Mouse (Mus musculus): ENCODE measurements at regions not wholly inside any gene's neighbourhood (a gene's known extent, or its start where the extent isn't known, plus 50 kb on each side); places are given as distances from the start of the nearest gene placed in this dataset.
A peak's percentile ranks its signal among the peaks of the same experiment; 100 is the strongest.

- no peak overlapping the region for H3K27ac ChIP-seq (ENCODE audit: control insufficient read depth, low read depth, low read length)
- H3K9me3 ChIP-seq (replicated peaks; ENCODE audit: insufficient read depth, low read length): no peaks in the 10 kb centered on the region
- DNase-seq (ENCODE audit: low read depth, low spot score): peak; percentile 55
- no peaks in the 10 kb centered on the region for H3K36me3 ChIP-seq (ENCODE audit: control insufficient read depth in 1 of 2, insufficient read depth in 2 of 2, low read length in 2 of 2)
- TF ChIP-seq SMC3 (IDR thresholded peaks at IDR 0.05; ENCODE audit: low read depth, low read length) (peak; percentile 70), RAD21 (IDR thresholded peaks at IDR 0.05; ENCODE audit: low read depth, low read length) (peak; percentile 86), POLR2AphosphoS5 (IDR thresholded peaks at IDR 0.05; ENCODE audit: borderline replicate concordance, low read depth, low read length) (no peak), ZC3H11A (IDR thresholded peaks at IDR 0.05; ENCODE audit: low read depth, low read length) (peak; percentile 44), CTCF (IDR thresholded peaks at IDR 0.05 in 2 of 3, conservative IDR thresholded peaks at IDR 0.05 in 1 of 3; ENCODE audit: control insufficient read depth in 1 of 3, insufficient read depth in 1 of 3, low read depth in 2 of 3, low read length in 3 of 3, poor library complexity in 1 of 3, severe bottlenecking in 1 of 3) (peak in 2 of 3 experiments; percentile 28 to 71; a peak in 3 of 6 replicates)
- no peak overlapping the region for H3K4me3 ChIP-seq (ENCODE audit: control insufficient read depth in 1 of 2, insufficient read depth in 1 of 2, low read depth in 2 of 2, low read length in 2 of 2)
- H3K79me2 ChIP-seq (ENCODE audit: control insufficient read depth, insufficient read depth, low read length, poor library complexity): no peaks in the 10 kb centered on the region
- no peaks in the 10 kb centered on the region for H3K27me3 ChIP-seq (ENCODE audit: control insufficient read depth in 1 of 2, insufficient read depth in 2 of 2, low read length in 2 of 2)
- H3K4me1 ChIP-seq (ENCODE audit: control insufficient read depth in 1 of 2, insufficient read depth in 2 of 2, low read length in 2 of 2): no peaks in the 10 kb centered on the region
- H3K9ac ChIP-seq (ENCODE audit: control insufficient read depth, low read depth, low read length, poor library complexity, severe bottlenecking): no peak overlapping the region
Measured at GRCm38 (mm10) chr7:87110312-87110984, 114.5 kb downstream of the Vmn2r79 start.

- Histone ChIP-seq H3K79me2 (ENCODE audit: control insufficient read depth, insufficient read depth, low read length, poor library complexity) (no peaks in the 10 kb centered on the region), H3K9me3 (replicated peaks; ENCODE audit: insufficient read depth, low read length) (no peaks in the 10 kb centered on the region), H3K36me3 (ENCODE audit: control insufficient read depth in 1 of 2, insufficient read depth in 2 of 2, low read length in 2 of 2) (no peaks in the 10 kb centered on the region), H3K4me1 (ENCODE audit: control insufficient read depth in 1 of 2, insufficient read depth in 2 of 2, low read length in 2 of 2) (no peaks in the 10 kb centered on the region), H3K27ac (ENCODE audit: control insufficient read depth, low read depth, low read length) (no peak overlapping the region), H3K9ac (ENCODE audit: control insufficient read depth, low read depth, low read length, poor library complexity, severe bottlenecking) (no peak overlapping the region), H3K27me3 (ENCODE audit: control insufficient read depth in 1 of 2, insufficient read depth in 2 of 2, low read length in 2 of 2) (no peaks in the 10 kb centered on the region), H3K4me3 (ENCODE audit: control insufficient read depth in 1 of 2, insufficient read depth in 1 of 2, low read depth in 2 of 2, low read length in 2 of 2) (no peak overlapping the region)
- no peak for TF ChIP-seq NRF1 (IDR thresholded peaks at IDR 0.05; ENCODE audit: insufficient read depth, low read depth, low read length, poor library complexity, severe bottlenecking)
- TF ChIP-seq CTCF (IDR thresholded peaks at IDR 0.05 in 2 of 3, conservative IDR thresholded peaks at IDR 0.05 in 1 of 3; ENCODE audit: control insufficient read depth in 1 of 3, insufficient read depth in 1 of 3, low read depth in 2 of 3, low read length in 3 of 3, poor library complexity in 1 of 3, severe bottlenecking in 1 of 3): no peak
- no peak for TF ChIP-seq TAL1 (IDR thresholded peaks at IDR 0.05; ENCODE audit: low read length)
- TF ChIP-seq ZC3H11A (IDR thresholded peaks at IDR 0.05; ENCODE audit: low read depth, low read length): no peak
- no peak for TF ChIP-seq NELFE (IDR thresholded peaks at IDR 0.05; ENCODE audit: low read depth, low read length)
- no peak for TF ChIP-seq ZKSCAN1 (IDR thresholded peaks at IDR 0.05; ENCODE audit: low read depth, low read length)
- TF ChIP-seq GATA1 (IDR thresholded peaks at IDR 0.05; ENCODE audit: low read depth, low read length): no peak
- TF ChIP-seq MYC (IDR thresholded peaks at IDR 0.05; ENCODE audit: low read depth, low read length): no peak
- TF ChIP-seq MAX (IDR thresholded peaks at IDR 0.05; ENCODE audit: low read length): no peak
- no peak for TF ChIP-seq MYB (IDR thresholded peaks at IDR 0.05; ENCODE audit: low read depth, low read length)
- no peak for DNase-seq (ENCODE audit: low read depth, low spot score)
Measured at GRCm38 (mm10) chr7:87110985-87111372, 115.1 kb downstream of the Vmn2r79 start.

GRCm38 (mm10) chr7:87113654-87114053 lies 117.7 kb downstream of the Vmn2r79 start:
- Histone ChIP-seq H3K4me1 (ENCODE audit: control insufficient read depth in 1 of 2, insufficient read depth in 2 of 2, low read length in 2 of 2) (no peaks in the 10 kb centered on the region), H3K27me3 (ENCODE audit: control insufficient read depth in 1 of 2, insufficient read depth in 2 of 2, low read length in 2 of 2) (no peaks in the 10 kb centered on the region), H3K9me3 (replicated peaks; ENCODE audit: insufficient read depth, low read length) (no peaks in the 10 kb centered on the region), H3K27ac (ENCODE audit: control insufficient read depth, low read depth, low read length) (no peak overlapping the region), H3K36me3 (ENCODE audit: control insufficient read depth in 1 of 2, insufficient read depth in 2 of 2, low read length in 2 of 2) (no peaks in the 10 kb centered on the region), H3K4me3 (ENCODE audit: control insufficient read depth in 1 of 2, insufficient read depth in 1 of 2, low read depth in 2 of 2, low read length in 2 of 2) (no peak overlapping the region), H3K79me2 (ENCODE audit: control insufficient read depth, insufficient read depth, low read length, poor library complexity) (no peaks in the 10 kb centered on the region), H3K9ac (ENCODE audit: control insufficient read depth, low read depth, low read length, poor library complexity, severe bottlenecking) (no peak overlapping the region)
- TF ChIP-seq SMC3 (IDR thresholded peaks at IDR 0.05; ENCODE audit: low read depth, low read length) (peak; percentile 57), ZC3H11A (IDR thresholded peaks at IDR 0.05; ENCODE audit: low read depth, low read length) (no peak), CTCF (IDR thresholded peaks at IDR 0.05 in 2 of 3, conservative IDR thresholded peaks at IDR 0.05 in 1 of 3; ENCODE audit: control insufficient read depth in 1 of 3, insufficient read depth in 1 of 3, low read depth in 2 of 3, low read length in 3 of 3, poor library complexity in 1 of 3, severe bottlenecking in 1 of 3) (peak; percentile 41 to 61 (median 55)), RAD21 (IDR thresholded peaks at IDR 0.05; ENCODE audit: low read depth, low read length) (peak; percentile 31), MYB (IDR thresholded peaks at IDR 0.05; ENCODE audit: low read depth, low read length) (no peak), MAFK (IDR thresholded peaks at IDR 0.05; ENCODE audit: borderline replicate concordance, low read depth, low read length) (no peak)
- peak; percentile 60 for DNase-seq (ENCODE audit: low read depth, low spot score)
